Mouse (Mus musculus): ENCODE results near the gene Prrc2a.
A peak's percentile ranks its signal among the peaks of the same experiment; 100 is the strongest.

Gene Prrc2a

DNA sequence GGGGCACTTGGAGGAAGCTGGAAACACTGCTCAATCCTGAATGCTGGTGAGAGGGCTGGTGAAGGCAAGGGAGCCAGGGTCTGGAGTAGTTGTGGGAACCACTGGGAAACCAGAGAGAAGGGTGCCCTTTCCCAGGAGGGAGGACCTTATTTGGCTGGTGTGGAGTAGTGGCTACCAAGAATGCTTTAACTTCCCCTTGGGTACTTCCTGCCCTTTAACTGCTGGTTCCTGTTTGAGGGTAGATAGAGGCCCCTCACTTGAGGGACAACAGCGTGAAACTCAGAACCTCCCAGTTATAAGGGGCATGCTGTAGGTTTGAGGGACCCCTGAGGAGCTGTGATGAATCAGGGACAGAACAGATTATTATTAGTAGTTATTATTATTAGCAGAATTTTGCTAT, 24.5 kb upstream of the Prrc2a start:
- no peak for DNase-seq (ENCODE audit: low read depth)

DNA sequence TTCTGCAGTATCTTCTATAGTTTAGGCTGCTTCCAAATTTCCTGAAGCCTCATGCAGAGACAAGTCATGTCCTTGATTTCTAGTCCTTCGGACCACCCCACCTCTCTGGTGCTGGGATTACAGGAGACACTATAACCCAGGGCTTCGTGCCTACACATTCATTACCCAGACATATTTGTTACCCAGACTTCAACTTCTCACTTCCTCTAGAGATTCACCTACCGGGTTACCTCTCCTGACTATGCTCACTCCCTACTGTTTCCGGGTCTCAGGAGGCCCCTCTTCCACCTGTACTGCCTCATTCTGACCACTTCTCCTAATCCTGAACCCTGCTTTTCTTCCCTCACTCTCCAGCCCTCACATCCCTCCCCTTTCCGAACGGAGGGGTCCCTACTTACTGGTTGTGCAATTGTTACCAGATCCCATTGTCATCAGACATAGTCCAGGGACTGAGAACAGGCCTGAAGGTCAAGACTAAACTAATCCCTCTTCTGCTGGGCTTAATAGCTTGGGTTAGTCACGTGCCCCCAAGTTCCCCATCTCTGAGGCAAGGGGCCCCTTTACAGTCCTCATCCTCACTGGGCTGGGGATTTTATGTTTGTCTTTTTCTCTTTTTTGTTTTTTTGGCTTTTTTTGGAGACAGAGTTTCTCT, 23.4 kb upstream of the Prrc2a start, which contains the start of gene Lst1:
TSS of gene Lst1 (minus strand) at position 481 of the 652 bp plus-strand sequence.
- no peak for DNase-seq (ENCODE audit: low read depth)

DNA sequence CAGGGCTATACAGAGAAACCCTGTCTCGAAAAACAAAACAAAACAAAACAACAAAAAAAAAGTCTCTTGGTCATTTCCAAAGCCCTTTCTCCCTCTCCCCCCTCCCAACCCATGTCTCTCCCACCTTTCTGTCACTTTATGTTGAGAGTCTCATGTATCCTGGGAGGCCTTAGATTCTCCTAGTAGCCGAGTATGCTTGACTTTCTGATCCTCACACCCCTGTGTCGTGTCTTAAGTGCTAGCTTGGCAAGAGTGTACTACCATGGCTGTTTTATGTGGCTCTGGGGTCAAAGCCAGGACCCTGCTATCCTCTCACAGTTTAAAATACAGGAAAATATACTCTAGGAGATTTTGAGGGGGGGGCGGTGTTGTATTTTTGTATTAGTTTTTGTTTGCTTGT, 22.6 kb upstream of the Prrc2a start:
- DNase-seq (ENCODE audit: low read depth) = no peak

DNA sequence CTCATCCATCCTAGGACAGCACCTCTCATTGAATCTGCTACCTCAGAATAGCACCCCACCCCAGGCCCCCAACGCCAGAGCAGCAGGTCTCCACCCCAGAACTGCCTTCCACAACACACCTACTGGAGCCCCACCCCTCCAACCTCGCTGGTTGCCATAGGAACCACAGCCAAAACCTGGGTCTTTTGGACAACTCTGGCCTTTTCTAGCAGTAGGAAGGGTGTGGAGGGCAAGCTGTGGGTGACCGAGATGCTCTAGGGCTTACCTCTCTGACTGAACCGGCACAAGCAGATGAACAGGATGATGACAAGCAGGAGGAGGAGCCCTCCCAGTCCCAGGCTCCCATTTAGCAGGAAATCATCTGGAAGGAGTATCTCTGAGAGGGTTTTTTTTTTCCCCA, 22.0 kb upstream of the Prrc2a start:
- DNase-seq (ENCODE audit: low read depth) = no peak

DNA sequence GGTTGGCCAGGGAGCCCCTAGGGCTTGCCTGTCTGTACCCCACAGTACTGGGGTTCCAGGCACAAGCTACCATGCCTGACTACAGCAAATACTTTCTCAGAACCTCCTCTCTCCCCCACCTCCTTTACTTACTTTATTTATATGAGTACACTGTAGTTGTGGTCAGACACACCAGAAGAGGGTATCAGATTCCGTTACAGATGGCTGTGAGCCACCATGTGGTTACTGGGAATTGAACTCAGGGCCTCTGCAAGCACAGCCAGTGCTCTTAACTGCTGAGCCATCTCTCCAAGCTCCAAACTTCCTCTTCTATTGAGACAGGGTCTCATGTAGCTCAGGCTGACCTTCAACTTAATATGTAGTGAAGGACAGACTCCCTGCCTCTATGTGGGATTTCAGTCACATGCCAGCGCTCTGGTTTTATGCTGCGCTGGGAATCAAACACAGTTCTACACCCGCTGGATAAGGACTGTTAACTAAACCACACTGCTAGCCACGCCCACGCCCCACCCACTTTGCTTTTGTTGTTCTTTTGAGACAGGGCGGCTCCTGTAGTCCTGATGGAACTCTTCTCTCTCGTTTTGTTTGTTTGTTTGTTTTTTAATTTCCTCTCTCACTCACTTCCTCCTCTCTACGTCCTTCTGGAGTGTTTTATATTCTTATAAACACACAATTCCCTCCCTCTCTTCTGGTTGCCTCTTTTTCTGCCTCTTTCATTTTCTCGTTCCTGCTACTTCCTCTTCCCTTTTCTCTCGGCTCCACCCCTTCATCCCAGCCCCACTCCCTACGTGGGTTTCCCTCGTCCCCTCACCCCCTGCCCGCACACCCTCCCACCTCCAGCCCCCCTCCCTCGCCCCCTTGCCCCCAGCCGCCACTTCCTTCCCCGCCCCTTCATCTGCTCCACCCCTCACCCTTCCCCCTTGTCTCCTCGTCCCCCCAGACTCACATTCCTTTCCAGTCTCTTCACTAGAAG, 21.2 kb upstream of the Prrc2a start:
- peak; percentile 83 for DNase-seq (ENCODE audit: low read depth)

DNA sequence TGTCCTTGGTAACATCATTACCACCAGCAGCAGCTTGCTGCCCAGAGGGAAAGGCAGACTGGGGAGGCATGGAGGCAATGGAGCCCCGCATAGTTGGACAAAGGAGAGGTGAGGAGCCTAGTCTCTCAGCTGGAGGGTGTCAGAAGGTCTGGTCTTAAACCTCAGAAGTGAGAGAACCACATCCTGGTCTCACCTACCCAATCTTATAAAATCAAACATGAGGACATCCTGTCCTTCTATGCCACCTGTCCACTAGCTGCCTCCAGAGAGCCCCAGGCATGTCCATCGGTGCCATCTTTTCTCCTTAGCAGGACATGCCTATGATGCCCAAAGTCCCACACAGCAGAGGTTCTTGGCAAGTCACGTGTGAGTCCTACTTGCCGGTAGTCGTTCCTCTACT, 15.4 kb upstream of the Prrc2a start:
- DNase-seq (ENCODE audit: low read depth) = no peak

DNA sequence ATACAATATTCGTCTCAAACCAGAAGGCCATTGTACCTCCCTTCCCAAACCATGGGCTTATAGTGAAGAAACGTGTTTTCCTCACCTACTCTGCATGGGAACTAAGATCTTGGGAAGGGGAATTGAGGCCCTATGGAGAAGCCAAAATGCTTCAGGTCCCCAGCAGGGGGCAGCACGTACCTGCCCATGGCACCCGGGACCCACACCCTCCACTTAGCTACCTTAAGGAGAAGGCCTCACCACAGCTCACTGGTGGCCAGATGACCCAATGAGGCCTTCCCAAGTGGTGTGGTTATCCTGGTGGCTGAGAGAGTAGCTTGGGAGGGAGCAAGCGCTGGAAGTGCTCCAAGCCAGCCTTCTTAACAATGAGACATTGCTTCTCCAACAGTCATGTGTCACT, 13.8 kb upstream of the Prrc2a start:
- DNase-seq (ENCODE audit: low read depth) = no peak

DNA sequence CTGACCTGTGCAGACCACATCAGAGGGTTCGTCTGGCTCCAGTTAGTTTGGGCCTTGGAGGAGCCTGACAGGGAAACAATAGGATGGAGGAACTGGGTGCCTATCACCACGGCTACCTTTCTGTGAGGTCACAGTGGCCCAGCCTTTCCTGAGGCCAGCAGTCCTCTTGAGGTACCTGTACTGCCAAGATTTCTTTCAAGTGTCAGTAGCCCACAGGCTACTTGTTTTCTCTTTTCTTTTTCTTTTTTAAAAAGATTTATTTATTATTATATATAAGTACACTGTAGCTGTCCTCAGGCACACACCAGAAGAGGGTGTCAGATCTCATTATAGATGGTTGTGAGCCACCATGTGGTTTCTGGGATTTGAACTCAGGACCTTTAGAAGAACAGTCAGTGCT, 11.3 kb upstream of the Prrc2a start, which contains the start of gene Aif1:
TSS of gene Aif1 (minus strand) at position 101 of the 400 bp plus-strand sequence.
- no peak for DNase-seq (ENCODE audit: low read depth)

DNA sequence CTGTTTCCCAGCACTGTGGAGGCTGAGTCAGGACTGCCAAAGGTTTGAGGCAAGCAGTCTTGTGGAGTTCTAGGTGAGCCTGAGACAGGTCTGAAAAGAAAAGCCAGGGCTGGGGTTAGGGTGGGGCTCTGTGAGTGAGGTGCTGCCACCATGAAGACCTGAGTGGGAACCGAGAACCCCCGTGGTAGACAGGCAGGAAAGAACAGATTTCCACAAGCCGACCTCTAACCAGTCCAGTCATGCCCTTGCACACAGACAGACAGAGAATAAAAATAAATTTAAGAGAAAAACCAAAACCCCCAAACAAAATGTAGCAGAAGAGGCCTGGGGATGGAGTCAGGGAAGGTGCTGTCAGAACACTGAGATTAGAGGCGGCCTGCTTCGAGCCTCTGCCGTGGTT, 10.7 kb upstream of the Prrc2a start:
- DNase-seq (ENCODE audit: low read depth) = no peak

DNA sequence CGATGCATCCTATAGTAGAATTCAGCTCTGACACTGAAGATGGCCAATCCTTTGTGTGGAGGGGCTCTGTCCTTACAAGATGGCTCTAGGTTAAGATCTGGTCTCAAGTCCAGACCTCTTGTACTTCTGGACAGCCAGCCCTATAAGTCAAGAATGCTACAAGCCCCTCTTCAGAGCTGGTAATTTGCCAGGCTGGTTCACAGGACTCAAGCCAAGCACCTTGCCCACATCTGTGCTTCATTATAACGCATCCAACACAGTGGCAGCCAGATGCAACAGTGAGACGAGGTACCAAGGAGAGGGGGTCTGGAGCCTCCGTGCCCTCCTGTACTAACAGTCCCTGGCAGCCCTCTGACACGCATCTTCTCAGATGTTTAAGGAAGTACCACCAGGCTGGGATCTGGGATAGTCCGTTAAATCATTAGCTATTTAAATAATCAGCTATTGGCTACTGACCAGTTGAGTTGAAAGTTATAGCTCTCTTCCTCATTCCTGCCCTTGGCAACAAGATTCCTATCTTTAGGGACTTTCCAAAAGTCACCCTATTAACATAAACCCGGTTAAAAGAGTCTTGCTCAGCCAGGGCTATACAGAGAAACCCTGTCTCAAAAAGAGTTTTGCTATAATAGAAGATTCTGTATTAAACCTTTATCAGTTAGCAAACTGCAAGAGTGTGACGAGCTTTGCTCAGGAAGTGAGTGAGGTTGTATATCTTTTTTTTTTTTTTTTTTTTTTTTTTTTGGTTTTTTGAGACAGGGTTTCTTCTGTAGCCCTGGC, 9.7 kb upstream of the Prrc2a start:
- DNase-seq (ENCODE audit: low read depth) = no peak

DNA sequence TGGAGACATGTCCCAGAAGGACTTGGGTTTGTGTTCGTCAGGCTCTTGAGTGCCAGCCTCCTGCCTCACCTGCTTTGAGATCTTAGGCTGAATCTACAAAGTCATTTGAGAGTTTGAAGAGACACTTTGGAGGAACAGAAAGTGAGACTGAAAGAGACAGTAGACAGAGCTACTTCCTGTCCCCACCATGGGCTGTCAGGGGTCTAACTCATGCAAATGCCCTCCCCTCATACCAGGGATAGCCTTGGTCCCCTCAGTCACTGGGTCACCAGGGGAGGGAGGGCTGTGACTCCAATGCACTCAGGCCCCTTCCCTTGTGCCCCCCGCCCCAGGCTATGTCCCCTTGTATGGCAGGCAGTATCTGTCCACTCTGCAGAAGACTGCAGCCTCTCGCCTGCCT, 8.6 kb upstream of the Prrc2a start:
- DNase-seq (ENCODE audit: low read depth) = no peak

DNA sequence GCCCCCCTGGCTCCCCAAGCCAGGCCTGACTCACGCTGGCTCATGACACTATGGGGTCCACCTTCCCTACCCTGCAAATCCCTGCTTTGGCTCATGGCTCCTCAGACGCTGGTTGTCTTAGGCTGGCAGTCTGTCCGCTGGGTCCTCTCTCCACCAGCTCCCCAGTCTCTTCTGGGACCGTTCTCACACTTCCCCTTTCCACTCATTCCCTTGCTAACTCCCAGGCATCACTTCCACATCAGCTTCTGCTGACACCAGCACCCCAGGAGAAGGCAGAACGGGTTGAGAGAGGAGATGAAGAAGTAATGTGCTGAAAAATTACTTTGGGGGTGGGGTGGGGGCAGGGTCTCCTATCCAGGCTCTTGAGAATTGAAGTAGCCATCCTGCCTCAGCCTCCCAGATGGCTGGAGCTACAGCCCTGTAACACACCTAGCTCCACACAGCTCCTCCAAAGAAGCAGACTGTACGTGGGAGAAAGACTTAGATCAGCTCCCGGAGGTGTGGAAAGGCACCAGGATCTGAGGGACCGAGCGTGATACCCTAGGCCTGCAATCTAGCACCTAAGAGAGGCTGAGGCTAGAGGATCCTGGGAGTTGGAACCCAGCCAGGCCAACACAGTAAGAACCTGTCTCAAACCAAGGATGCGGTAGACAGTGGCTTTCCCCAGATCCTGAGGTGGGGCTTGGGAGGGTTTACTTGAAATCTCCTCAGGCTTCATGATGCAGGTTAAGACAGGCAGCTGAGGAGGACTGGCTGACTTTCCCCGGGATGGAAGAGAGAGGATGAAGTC, 7.9 kb upstream of the Prrc2a start:
- no peak for DNase-seq (ENCODE audit: low read depth)

DNA sequence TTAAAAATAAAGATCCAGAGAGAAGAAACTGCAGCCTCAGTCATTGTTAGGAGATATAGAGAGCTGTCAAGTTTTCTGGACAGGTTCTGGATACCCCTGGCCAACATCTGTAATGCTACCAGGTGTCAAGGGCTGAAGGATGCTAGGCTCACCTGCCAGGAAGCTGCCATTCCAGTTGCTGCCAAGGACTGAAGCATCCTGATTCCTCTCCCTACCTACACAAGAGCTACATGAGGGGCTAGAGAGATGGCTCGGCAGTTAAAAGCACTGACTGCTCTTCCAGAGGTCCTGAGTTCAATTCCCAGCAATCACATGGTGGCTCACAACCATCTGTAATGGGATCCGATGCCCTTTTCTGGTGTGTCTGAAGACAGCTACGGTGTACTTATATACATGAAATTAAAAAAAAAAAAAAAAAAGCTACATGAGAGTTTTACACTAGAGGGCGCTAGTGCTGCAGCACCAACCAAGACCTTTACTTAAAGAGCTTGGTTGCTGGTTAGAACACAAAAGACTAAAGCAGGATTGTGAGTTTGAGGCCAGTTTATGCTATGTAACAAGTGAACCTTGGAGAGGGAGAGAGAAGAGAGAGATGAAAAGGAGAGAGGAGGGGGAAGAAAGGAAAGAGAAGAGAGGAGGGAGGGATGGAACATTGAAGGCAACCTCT, 4.0 kb upstream of the Prrc2a start:
- DNase-seq (ENCODE audit: low read depth) = peak; percentile 62

DNA sequence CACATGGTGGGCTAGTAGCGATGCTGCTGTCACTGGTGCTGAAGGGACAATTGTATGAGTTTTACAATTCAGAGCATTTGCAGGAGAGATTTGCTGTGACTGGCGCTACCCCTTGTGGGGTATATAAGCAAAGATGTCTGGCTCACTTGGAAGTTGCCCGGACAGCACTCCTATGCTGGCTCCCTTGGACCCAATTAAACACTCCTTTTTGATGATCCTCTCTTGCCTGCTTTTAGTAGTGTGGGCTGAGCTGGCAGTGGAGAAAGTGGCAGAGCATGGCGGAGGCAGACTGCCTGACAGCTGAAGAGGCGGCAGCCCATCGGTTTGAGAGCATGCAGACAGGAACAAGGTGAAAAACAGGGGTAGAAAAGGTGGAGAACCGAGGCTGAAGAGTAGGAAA, 3.1 kb upstream of the Prrc2a start:
- no peak for DNase-seq (ENCODE audit: low read depth)

DNA sequence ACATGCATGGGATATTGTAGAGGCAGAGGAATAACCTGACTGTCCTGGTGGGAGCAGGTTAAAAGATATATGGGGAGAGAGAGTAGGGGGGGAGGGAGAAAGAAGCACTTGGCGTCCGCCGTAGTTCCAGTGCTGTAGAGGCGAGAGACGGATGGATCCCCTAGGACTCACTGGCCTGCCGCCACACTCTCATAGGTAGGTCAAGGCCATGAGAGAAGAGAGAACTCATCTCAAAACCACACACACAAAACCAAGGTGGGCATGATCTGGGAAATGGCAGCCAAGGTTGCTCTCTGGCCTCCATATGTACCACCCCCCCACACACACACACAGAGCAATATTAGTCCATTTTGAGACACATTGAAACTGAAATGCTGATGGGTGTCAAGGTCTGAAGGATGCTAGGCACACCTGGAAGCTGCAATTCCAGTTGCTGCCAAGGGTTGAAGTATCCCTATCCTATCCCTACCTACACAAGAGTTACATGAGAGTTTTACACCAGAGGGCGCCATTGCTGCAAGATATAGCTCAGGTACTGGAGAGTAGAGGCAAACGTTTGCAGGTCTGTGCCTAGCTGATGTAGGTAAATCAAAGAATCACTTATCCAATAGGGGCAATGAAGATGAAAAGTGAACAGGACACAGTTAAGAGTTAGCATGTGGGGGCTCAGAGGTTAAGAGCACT, 1.8 kb upstream of the Prrc2a start:
- DNase-seq (ENCODE audit: low read depth) = peak; percentile 89

DNA sequence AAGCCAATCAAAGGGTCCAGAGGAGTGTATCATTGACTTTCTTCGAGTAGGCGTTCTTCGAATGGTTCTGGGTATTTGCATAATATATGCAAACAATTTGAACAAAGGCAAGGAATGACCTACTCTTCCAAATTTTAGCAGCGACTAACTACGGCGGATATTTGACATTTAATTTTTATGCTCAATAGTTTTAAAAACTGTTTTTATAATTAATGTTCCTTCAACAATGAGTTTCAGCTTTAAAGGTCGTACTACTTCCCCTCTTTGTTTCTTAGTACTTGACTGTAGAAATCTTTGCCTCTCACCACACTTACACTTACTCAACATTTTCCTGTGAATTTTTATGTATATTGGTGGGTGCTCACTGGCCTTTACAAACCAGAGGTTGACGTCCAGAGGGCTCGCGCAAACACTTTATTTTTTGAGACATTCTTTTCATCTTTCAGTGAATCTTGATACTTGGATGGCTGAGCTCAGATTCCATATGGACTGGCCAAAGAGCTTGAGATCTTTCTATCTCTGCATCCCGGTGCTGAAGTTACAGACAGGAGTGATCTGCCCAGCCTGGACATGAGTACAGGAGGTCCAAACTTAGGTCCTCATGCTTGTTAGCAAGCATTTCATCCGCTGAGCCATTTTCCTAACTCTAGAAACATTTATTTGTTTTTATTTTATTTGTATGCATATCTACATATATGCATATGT, 906 bp upstream of the Prrc2a start:
- no peak for DNase-seq (ENCODE audit: low read depth)

DNA sequence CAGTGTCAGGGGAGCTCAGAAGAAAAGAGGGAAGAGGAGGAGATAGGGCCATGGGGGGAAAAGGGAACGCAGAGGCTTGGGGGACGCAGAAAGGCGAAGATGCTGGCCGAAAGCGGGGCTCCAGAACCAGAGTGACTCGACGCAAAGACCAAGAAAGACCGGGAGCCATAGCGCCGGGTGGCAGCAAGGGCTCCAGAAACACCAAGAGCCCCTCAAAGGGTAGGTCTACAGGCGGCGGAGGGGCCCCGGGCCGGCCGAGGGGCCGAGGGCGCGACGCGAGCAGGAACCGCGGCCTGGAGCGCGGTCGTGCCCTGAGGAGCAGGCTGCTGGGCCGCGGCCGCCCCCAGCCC, 504 bp downstream of the Prrc2a start:
- DNase-seq (ENCODE audit: low read depth) = no peak

DNA sequence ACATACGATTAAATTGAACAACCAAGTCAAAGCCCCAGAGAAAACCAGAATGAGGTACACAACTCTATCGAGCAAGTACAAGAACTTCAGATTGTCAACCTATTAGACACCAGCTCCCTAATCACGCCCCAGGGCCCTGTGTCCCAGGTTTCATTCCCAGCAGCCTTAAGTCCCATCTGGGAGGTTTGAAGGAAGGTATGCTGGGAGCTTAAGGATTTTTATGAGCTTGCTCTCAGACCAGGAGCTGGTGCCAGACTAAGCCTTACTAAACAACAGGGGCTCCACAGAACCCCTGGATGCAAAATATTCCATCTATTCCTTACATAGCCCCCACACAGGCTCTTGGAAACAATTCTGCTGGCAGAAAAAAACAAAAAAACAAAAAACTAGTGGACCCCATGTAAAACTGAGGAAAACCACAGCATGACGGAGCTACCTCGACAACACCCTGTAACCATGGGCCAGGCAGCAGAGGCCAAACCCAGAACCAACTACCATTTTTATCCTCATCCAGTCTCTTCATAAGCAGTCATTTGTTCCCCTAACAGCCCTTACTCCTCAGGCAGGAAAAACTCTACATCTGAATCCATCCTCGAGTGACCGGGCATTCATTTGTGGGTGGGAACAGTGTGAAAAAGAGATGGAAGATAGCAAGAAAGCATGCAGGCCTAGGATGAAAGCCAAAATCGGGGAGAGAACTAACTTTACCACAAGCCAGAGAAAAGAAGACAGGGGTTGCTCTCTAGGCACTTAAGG, 1.2 kb downstream of the Prrc2a start:
- DNase-seq (ENCODE audit: low read depth) = no peak

DNA sequence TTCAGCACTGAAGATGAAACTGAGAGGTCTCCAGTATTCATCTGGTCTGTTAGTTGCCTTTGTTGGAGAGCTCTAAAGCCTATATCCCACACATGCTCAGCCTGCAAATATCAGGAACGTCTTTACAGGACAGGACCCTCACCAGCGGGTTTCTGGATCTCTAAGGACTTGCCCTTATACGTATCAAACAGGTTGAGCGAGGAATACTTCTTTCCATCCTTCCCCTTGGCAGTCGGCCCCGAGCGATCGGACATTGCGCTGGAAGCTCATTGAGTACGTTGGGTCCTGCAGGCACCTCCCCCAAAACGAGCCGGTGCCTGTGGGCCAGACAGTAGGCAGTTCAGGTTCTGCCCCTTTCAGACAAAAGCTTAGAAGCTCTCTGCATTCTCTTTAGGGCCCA, 2.0 kb downstream of the Prrc2a start:
- no peak for DNase-seq (ENCODE audit: low read depth)
